Mouse (Mus musculus) embryo, embryonic 9.5 days (tissue): ENCODE data around the gene Hspd1.
"Not testable (repeated sequence)": the region's sequence is repeated elsewhere in the genome, so short reads cannot be mapped to it uniquely, and the experiment has no call there.

Experiments used
- DNase-seq: peaks from one replicate; pipeline ENCODE4 v3.0.0-alpha.2; 2017; ENCODE audit errors: extremely low spot score

Gene Hspd1

GRCm38 (mm10) chr1:55087401-55087904 is 590 bp downstream of the Hspd1 start:
- DNase-seq = no peak

GRCm38 (mm10) chr1:55086868-55087400 is 1.1 kb downstream of the Hspd1 start:
- peak; percentile 40 for DNase-seq

- DNase-seq = no peak
Measured at GRCm38 (mm10) chr1:55085781-55086366, 2.2 kb downstream of the Hspd1 start.

- DNase-seq = no peak
Measured at GRCm38 (mm10) chr1:55082106-55082505, 5.9 kb downstream of the Hspd1 start.

GRCm38 (mm10) chr1:55079677-55080076 is 8.4 kb downstream of the Hspd1 start:
- no peak for DNase-seq

- no peak for DNase-seq
Measured at GRCm38 (mm10) chr1:55076849-55077516, 11.1 kb downstream of the Hspd1 start.

- no peak for DNase-seq
Measured at GRCm38 (mm10) chr1:55076395-55076743, 11.7 kb downstream of the Hspd1 start.

GRCm38 (mm10) chr1:55075652-55076394 is 12.2 kb downstream of the Hspd1 start:
- no peak for DNase-seq

GRCm38 (mm10) chr1:55074757-55075156 is 13.3 kb downstream of the Hspd1 start:
- DNase-seq = no peak

- not testable (repeated sequence) for DNase-seq
Measured at GRCm38 (mm10) chr1:55072328-55072727, 15.7 kb downstream of the Hspd1 start.

GRCm38 (mm10) chr1:55061772-55062171 is 26.3 kb downstream of the Hspd1 start:
- no peak for DNase-seq

GRCm38 (mm10) chr1:55061099-55061498 is 26.9 kb downstream of the Hspd1 start:
- no peak for DNase-seq

GRCm38 (mm10) chr1:55058383-55058782 is 29.7 kb downstream of the Hspd1 start:
- DNase-seq = not testable (repeated sequence)

- DNase-seq = no peak
Measured at GRCm38 (mm10) chr1:55055322-55056115, 32.5 kb downstream of the Hspd1 start.

GRCm38 (mm10) chr1:55053596-55053995 is 34.4 kb downstream of the Hspd1 start:
- DNase-seq = no peak

GRCm38 (mm10) chr1:55053005-55053404 is 35.0 kb downstream of the Hspd1 start:
- no peak for DNase-seq

GRCm38 (mm10) chr1:55052355-55052953 is 35.6 kb downstream of the Hspd1 start, which contains the start of gene Coq10b:
Gene Coq10b, plus strand, starts transcription at chr1:55052770.
- DNase-seq = peak; percentile 99

GRCm38 (mm10) chr1:55051671-55052070 is 36.4 kb downstream of the Hspd1 start:
- no peak for DNase-seq

GRCm38 (mm10) chr1:55048841-55049587 is 39.0 kb downstream of the Hspd1 start:
- DNase-seq = no peak

- no peak for DNase-seq
Measured at GRCm38 (mm10) chr1:55043164-55043563, 44.9 kb downstream of the Hspd1 start.
